Mouse (Mus musculus): ENCODE measurements at regions not wholly inside any gene's neighbourhood (a gene's known extent, or its start where the extent isn't known, plus 50 kb on each side); places are given as distances from the start of the nearest gene placed in this dataset.

GRCm38 (mm10) chr16:26231110-26231509 lies 125.5 kb upstream of the P3h2 start:
- TF ChIP-seq POLR2A (IDR thresholded peaks at IDR 0.05; ENCODE audit: low read depth, low read length) (no peak), CTCF (IDR thresholded peaks at IDR 0.05; ENCODE audit: extremely low read depth, insufficient read depth, insufficient read length, insufficient replicate concordance) (no peak)

All from spleen, adult 2 months (tissue).